Mouse (Mus musculus) erythroblast, embryonic 14.5 days (primary cell): ENCODE results near the gene Xlr5a.
"Not testable (repeated sequence)": the region's sequence is repeated elsewhere in the genome, so short reads cannot be mapped to it uniquely, and the experiment has no call there.

Experiments
- GATA1 ChIP-seq: IDR thresholded peaks from 2 replicates; pipeline ENCODE4 v1.6.1; 2012; ENCODE audit warnings: low read length, inconsistent platforms, mixed read lengths
- TAL1 ChIP-seq: IDR thresholded peaks from 3 replicates; pipeline ENCODE4 v1.6.1; 2012; ENCODE audit warnings: low read length, inconsistent platforms, mixed read lengths

DNA sequence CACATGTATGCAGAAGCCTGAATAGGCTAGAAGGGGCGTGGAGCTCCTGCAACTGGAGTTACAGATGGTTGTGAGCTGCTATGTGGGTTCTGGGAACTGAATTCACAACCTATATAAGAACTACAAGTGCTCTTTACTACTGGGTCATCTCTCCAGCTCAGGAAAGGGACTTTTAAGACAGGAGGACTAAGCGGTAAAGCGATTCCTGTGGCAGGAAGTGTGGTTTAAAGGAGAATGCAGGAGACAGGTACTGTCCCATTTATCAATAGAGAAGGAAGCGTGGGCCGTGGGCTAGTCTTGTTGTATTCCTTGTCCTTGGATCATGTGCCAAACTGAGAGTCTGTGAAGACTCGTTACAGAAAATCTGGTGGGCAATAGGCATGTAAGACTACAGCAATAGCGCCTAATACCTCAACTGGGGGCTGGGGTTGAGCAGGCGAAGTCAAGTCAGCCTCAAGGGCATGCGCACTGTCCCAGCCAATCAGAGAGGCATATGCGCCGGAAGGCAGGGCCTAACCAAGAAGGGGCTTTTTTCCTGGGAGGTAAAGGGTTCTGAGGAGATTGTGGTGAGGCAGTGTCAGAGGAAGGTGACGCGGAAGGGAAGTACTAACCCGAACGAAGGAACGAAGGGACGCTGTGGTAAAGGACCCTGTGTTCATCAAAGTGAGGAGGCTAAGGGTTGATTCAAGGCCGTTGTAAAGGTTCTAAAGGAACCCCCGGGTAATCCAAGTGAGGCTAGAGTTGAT is 78.8 kb downstream of the Xlr5a start, which contains the start of gene Xlr4b:
- TF ChIP-seq GATA1, TAL1: not testable (repeated sequence)
